Mouse (Mus musculus): ENCODE measurements at regions not wholly inside any gene's neighbourhood (a gene's known extent, or its start where the extent isn't known, plus 50 kb on each side); places are given as distances from the start of the nearest gene placed in this dataset.

DNA sequence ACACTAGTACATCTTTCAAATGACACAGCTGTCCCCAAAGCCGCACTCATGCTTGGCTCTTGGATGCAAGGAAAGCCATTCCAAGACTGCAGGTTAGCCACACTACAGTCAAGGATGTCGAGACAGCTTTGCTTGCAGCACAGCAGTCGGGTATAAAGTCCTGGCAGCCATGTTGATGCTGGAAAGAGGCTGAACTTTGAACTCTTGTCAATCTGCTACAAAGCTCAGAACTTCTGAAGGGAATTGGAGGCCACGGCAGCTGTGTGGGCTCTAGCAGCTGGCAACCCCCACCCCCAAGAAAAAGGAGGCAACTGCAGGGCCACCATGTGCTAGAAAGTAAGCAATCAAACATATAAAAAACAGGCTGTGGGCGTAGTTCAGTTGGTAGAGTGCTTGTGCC, 90.0 kb upstream of the Zcchc2 start:
- no peak overlapping the region for H3K27ac ChIP-seq (ENCODE audit: insufficient read depth, low read length)
- H3K4me1 ChIP-seq (ENCODE audit: control insufficient read depth, insufficient read depth, low read length), result no peaks in the 10 kb centered on the region
- H3K4me3 ChIP-seq (ENCODE audit: insufficient read depth, low read length), result no peak overlapping the region
- TF ChIP-seq CTCF (IDR thresholded peaks at IDR 0.05; ENCODE audit: extremely low read depth, insufficient read depth, low read length), result no peak
- TF ChIP-seq POLR2A (IDR thresholded peaks at IDR 0.05; ENCODE audit: extremely low read depth, insufficient read depth, low read length), result no peak

DNA sequence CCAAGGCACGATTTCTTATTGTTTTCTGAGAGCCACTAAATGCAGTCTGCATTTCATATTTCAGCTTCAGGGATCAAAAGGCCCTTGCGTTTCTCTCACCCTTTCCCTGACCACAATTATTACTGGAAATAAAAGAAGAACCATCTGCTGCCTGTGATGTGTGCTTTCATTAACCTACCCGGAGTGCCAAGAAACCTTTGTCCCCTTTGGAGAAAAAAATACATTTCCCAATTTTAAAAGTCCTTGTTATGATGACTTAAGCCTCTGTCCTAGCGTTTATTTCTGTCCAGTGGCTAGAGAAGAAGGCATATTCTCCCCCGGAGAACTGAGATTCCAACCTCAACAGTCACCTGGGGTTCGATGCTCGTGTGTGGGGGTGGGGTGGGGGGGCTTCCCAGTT, 89.3 kb upstream of the Zcchc2 start:
- H3K4me3 ChIP-seq (ENCODE audit: insufficient read depth, low read length), result no peak overlapping the region
- H3K27ac ChIP-seq (ENCODE audit: insufficient read depth, low read length), result no peak overlapping the region
- no peaks in the 10 kb centered on the region for H3K4me1 ChIP-seq (ENCODE audit: control insufficient read depth, insufficient read depth, low read length)
- TF ChIP-seq POLR2A (IDR thresholded peaks at IDR 0.05; ENCODE audit: extremely low read depth, insufficient read depth, low read length) (no peak), CTCF (IDR thresholded peaks at IDR 0.05; ENCODE audit: extremely low read depth, insufficient read depth, low read length) (no peak)

- Histone ChIP-seq H3K4me1 (ENCODE audit: control insufficient read depth, insufficient read depth, low read length) (peaks cover 5% of the 10 kb centered on the region; the same call in 1 of the 2 replicates), H3K4me3 (ENCODE audit: insufficient read depth, low read length) (no peak overlapping the region), H3K27ac (ENCODE audit: insufficient read depth, low read length) (no peak overlapping the region)
- TF ChIP-seq POLR2A (IDR thresholded peaks at IDR 0.05; ENCODE audit: extremely low read depth, insufficient read depth, low read length) (no peak), CTCF (IDR thresholded peaks at IDR 0.05; ENCODE audit: extremely low read depth, insufficient read depth, low read length) (no peak)
Measured at GRCm38 (mm10) chr1:105903286-105904115, 86.7 kb upstream of the Zcchc2 start.

GRCm38 (mm10) chr1:105904737-105905136, 85.5 kb upstream of the Zcchc2 start:
- Histone ChIP-seq H3K4me3 (ENCODE audit: insufficient read depth, low read length) (no peak overlapping the region), H3K4me1 (ENCODE audit: control insufficient read depth, insufficient read depth, low read length) (peaks cover 6% of the 10 kb centered on the region; the same call in 1 of the 2 replicates), H3K27ac (ENCODE audit: insufficient read depth, low read length) (no peak overlapping the region)
- TF ChIP-seq POLR2A (IDR thresholded peaks at IDR 0.05; ENCODE audit: extremely low read depth, insufficient read depth, low read length), result no peak
- TF ChIP-seq CTCF (IDR thresholded peaks at IDR 0.05; ENCODE audit: extremely low read depth, insufficient read depth, low read length), result 0 out of 2 replicates have a peak, but pooled peaks have one; percentile 10

DNA sequence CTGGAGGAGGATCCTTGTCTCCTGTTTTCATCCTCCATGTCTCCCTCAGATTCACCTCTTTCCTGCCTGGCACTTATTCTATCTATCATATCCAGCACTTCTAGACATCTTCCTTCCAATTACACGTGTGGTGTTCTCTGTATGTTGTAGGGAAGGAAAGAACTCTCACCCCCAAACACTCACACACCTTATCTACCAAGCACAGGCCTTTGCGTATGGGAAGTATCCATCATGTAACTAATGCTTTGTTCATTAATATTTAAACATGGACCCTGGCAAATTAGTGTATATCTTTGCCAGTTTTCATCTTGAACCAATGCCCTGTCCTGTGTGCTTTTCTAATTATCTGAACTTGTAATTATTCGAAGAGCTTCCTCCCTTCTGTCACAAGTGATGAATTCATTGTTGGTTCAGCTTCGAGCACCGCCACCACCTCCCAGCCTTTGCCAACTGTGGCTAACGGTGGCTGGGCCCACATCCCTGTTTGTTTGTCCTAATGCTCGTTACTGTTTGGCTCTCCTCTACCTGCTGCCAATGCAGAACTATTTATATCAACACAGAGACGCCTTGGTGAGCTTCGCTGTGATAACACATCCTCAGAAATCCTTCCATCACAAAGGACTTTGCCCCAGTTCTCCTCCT, 84.3 kb upstream of the Zcchc2 start:
- Histone ChIP-seq H3K4me1 (ENCODE audit: control insufficient read depth, insufficient read depth, low read length) (peaks cover 6% of the 10 kb centered on the region; the same call in 1 of the 2 replicates), H3K27ac (ENCODE audit: insufficient read depth, low read length) (no peak overlapping the region), H3K4me3 (ENCODE audit: insufficient read depth, low read length) (no peak overlapping the region)
- TF ChIP-seq POLR2A (IDR thresholded peaks at IDR 0.05; ENCODE audit: extremely low read depth, insufficient read depth, low read length), result no peak
- no peak for TF ChIP-seq CTCF (IDR thresholded peaks at IDR 0.05; ENCODE audit: extremely low read depth, insufficient read depth, low read length)

DNA sequence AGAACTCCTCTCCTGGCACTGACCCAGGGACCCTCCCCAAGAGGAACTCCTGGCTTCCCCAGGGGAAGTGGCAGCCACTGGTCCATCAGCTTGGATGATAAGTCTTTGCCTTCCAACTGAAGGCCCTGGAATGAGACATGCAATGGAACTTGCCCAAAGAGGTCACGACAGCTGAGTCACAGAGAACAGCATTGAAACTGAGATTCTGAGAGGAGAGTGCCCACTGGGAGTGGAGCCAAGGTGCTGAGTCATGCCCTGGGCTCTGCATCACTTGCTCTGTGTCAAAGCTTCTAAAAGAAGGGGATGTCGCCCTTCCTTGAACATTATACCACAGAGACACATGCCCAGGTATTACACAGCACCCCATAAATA, 83.8 kb upstream of the Zcchc2 start:
- no peak overlapping the region for H3K27ac ChIP-seq (ENCODE audit: insufficient read depth, low read length)
- no peak for TF ChIP-seq POLR2A (IDR thresholded peaks at IDR 0.05; ENCODE audit: extremely low read depth, insufficient read depth, low read length)

GRCm38 (mm10) chr1:105908029-105908876, 82.0 kb upstream of the Zcchc2 start:
- no peak for TF ChIP-seq CTCF (IDR thresholded peaks at IDR 0.05; ENCODE audit: extremely low read depth, insufficient read depth, low read length)
- TF ChIP-seq POLR2A (IDR thresholded peaks at IDR 0.05; ENCODE audit: extremely low read depth, insufficient read depth, low read length), result no peak
- H3K27ac ChIP-seq (ENCODE audit: insufficient read depth, low read length), result no peak overlapping the region
- no peak overlapping the region for H3K4me3 ChIP-seq (ENCODE audit: insufficient read depth, low read length)
- H3K4me1 ChIP-seq (ENCODE audit: control insufficient read depth, insufficient read depth, low read length), result peaks cover 6% of the 10 kb centered on the region; the same call in 1 of the 2 replicates

More for the DNA sequence above, 83.8 kb upstream of the Zcchc2 start:
- H3K4me1 ChIP-seq (ENCODE audit: control insufficient read depth, insufficient read depth, low read length), result peaks cover 6% of the 10 kb centered on the region; the same call in 1 of the 2 replicates
- H3K4me3 ChIP-seq (ENCODE audit: insufficient read depth, low read length), result no peak overlapping the region

GRCm38 (mm10) chr1:105909121-105909520, 81.1 kb upstream of the Zcchc2 start:
- Histone ChIP-seq H3K27ac (ENCODE audit: insufficient read depth, low read length) (no peak overlapping the region), H3K4me3 (ENCODE audit: insufficient read depth, low read length) (no peak overlapping the region), H3K4me1 (ENCODE audit: control insufficient read depth, insufficient read depth, low read length) (peaks cover 6% of the 10 kb centered on the region; the same call in 1 of the 2 replicates)
- TF ChIP-seq POLR2A (IDR thresholded peaks at IDR 0.05; ENCODE audit: extremely low read depth, insufficient read depth, low read length) (no peak), CTCF (IDR thresholded peaks at IDR 0.05; ENCODE audit: extremely low read depth, insufficient read depth, low read length) (no peak)

GRCm38 (mm10) chr1:105911714-105912113, 78.5 kb upstream of the Zcchc2 start:
- no peak overlapping the region for H3K4me3 ChIP-seq (ENCODE audit: insufficient read depth, low read length)
- peaks cover 6% of the 10 kb centered on the region; the same call in 1 of the 2 replicates for H3K4me1 ChIP-seq (ENCODE audit: control insufficient read depth, insufficient read depth, low read length)
- H3K27ac ChIP-seq (ENCODE audit: insufficient read depth, low read length), result no peak overlapping the region
- TF ChIP-seq POLR2A (IDR thresholded peaks at IDR 0.05; ENCODE audit: extremely low read depth, insufficient read depth, low read length) (no peak), CTCF (IDR thresholded peaks at IDR 0.05; ENCODE audit: extremely low read depth, insufficient read depth, low read length) (no peak)

All from cortical plate, adult 2 months (tissue).